In genomic region chr11:89065297-89065696, GRCm38 (mm10) we compare ENCODE assay signal across 13 mouse cellular contexts. TPM values are rescaled to one million over a fixed set of nuclear protein-coding genes. Genes with fewer than 3 reads are reported as not detected.
A peak's percentile ranks its signal among the peaks of the same experiment; 100 is the strongest.
DNase-seq lines count a peak whose midpoint lies in the region; ATAC-seq lines count a peak whose summit lies in the region.
"Had no signal": no experiment of that assay in that cellular context is flagged by ENCODE, and none has a peak within 500 bp of the region (broad histone marks: within the 10 kb centered on the region; RNA-seq: fewer than 3 reads in every experiment).

No protein-coding gene starts in this region.

- peak; percentile 30 for DNase-seq in hindbrain, embryonic 11.5 days (ENCODE audit: low spot score)
- DNase-seq in hindbrain, embryonic 14.5 days (ENCODE audit: low spot score), result no peak
- DNase-seq in spleen, postnatal 10 days (ENCODE audit: low spot score in 2 of 2), result peak; percentile 46 to 74
- DNase-seq in spleen, postnatal 36 days (ENCODE audit: low spot score in 2 of 2), result no peak
- peak; percentile 72 for DNase-seq in induced T-regulatory cell, adult 2 months (ENCODE audit: low read depth)
- DNase-seq in urinary bladder, adult 2 months (ENCODE audit: low spot score), result no peak
- no peak for DNase-seq in Muller cell, postnatal 12 days (ENCODE audit: inconsistent ontology term)
- DNase-seq in kidney, postnatal 14 days, result no peak
- DNase-seq: cerebellum, adult 8-10 months; right cerebral cortex, postnatal 25 days had no signal

- H3K4me1 ChIP-seq in hindbrain, embryonic 11.5 days (replicated peaks; ENCODE audit: control insufficient read depth, insufficient read depth, low read length), result no peaks in the 10 kb centered on the region
- H3K4me1 ChIP-seq in hindbrain, embryonic 14.5 days (replicated peaks; ENCODE audit: control insufficient read depth, insufficient read depth, low read length), result no peaks in the 10 kb centered on the region
- H3K4me1 ChIP-seq: limb, embryonic 12.5 days had no signal

- 97% methylated on average over 3 of the region's 3 CpGs for WGBS in hindbrain, embryonic 11.5 days
- 98% methylated on average over 3 of the region's 3 CpGs for WGBS in hindbrain, embryonic 14.5 days

- H3K9ac ChIP-seq in hindbrain, embryonic 11.5 days (ENCODE audit: low read depth, low read length), result no peak overlapping the region
- H3K9ac ChIP-seq in hindbrain, embryonic 14.5 days, result no peak overlapping the region
- H3K9ac ChIP-seq: limb, embryonic 12.5 days had no signal

- no peaks in the 10 kb centered on the region for H3K9me3 ChIP-seq in hindbrain, embryonic 11.5 days (ENCODE audit: control insufficient read depth, low read length)
- H3K9me3 ChIP-seq in hindbrain, embryonic 14.5 days (ENCODE audit: control insufficient read depth, low read length), result no peaks in the 10 kb centered on the region
- H3K9me3 ChIP-seq: heart, embryonic 10.5 days; limb, embryonic 12.5 days had no signal

- ATAC-seq in hindbrain, embryonic 11.5 days (ENCODE audit: low FRiP score), result no peak
- no peak for ATAC-seq in hindbrain, embryonic 14.5 days (ENCODE audit: low FRiP score)

- H3K27ac ChIP-seq in hindbrain, embryonic 11.5 days (ENCODE audit: low read depth, low read length), result no peak overlapping the region
- H3K27ac ChIP-seq in hindbrain, embryonic 14.5 days, result no peak overlapping the region
- H3K27ac ChIP-seq: heart, embryonic 10.5 days; limb, embryonic 12.5 days had no signal

- H3K36me3 ChIP-seq in hindbrain, embryonic 11.5 days (ENCODE audit: control insufficient read depth, insufficient read depth, low read length), result no peaks in the 10 kb centered on the region
- H3K36me3 ChIP-seq in hindbrain, embryonic 14.5 days (replicated peaks; ENCODE audit: control insufficient read depth, insufficient read depth), result no peaks in the 10 kb centered on the region
- H3K36me3 ChIP-seq: heart, embryonic 10.5 days; limb, embryonic 12.5 days had no signal

- H3K4me2 ChIP-seq in hindbrain, embryonic 11.5 days (replicated peaks; ENCODE audit: low read depth, low read length), result no peak overlapping the region
- no peak overlapping the region for H3K4me2 ChIP-seq in hindbrain, embryonic 14.5 days (replicated peaks)
- H3K4me2 ChIP-seq: limb, embryonic 12.5 days had no signal

- no peak overlapping the region for H3K4me3 ChIP-seq in hindbrain, embryonic 11.5 days (ENCODE audit: low read depth, low read length)
- H3K4me3 ChIP-seq in hindbrain, embryonic 14.5 days (replicated peaks; ENCODE audit: low read length), result no peak overlapping the region
- H3K4me3 ChIP-seq: heart, embryonic 10.5 days; limb, embryonic 12.5 days had no signal

- no peaks in the 10 kb centered on the region for H3K27me3 ChIP-seq in hindbrain, embryonic 11.5 days (ENCODE audit: control insufficient read depth, insufficient read depth, low read length)
- H3K27me3 ChIP-seq in hindbrain, embryonic 14.5 days (ENCODE audit: control insufficient read depth, insufficient read depth, low read length), result no peaks in the 10 kb centered on the region

RNA-seq across cellular contexts. Expression of gene Dgke, which starts 1.4 kb away (rescaled TPM):
- 4.1 and 5.2 TPM in 2 replicates for polyA plus RNA-seq in hindbrain, embryonic 11.5 days (2014; fragmentation: Nextera tagmentation; extraction: Ambion mirVana)
- polyA plus RNA-seq in hindbrain, embryonic 14.5 days (2014; fragmentation: Nextera tagmentation; extraction: Ambion mirVana), result 16.3 and 16.7 TPM in 2 replicates
- 5.7 and 6.4 TPM in 2 replicates for polyA plus RNA-seq in urinary bladder, adult 2 months (2012; rRNA removed)

RNA-seq across cellular contexts. Expression of gene Gm525, which starts 8.3 kb away (rescaled TPM):
- polyA plus RNA-seq in hindbrain, embryonic 11.5 days (2014; fragmentation: Nextera tagmentation; extraction: Ambion mirVana), result not detected in 2 replicates
- not detected in 2 replicates for polyA plus RNA-seq in hindbrain, embryonic 14.5 days (2014; fragmentation: Nextera tagmentation; extraction: Ambion mirVana)
- polyA plus RNA-seq in urinary bladder, adult 2 months (2012; rRNA removed), result 0.18 and 0.72 TPM in 2 replicates
- polyA plus RNA-seq: heart, embryonic 10.5 days; kidney, embryonic 14.5 days had no signal

Comparison
In these comparisons a context has a peak if more than half of its experiments do, and no peak if none do; other contexts are left out.
1. DNase-seq: peak in hindbrain, embryonic 11.5 days (single experiment), spleen, postnatal 10 days (2 of 2) and induced T-regulatory cell, adult 2 months (single experiment); none in hindbrain, embryonic 14.5 days (single experiment), spleen, postnatal 36 days (0 of 2), urinary bladder, adult 2 months (single experiment), Muller cell, postnatal 12 days (single experiment) and kidney, postnatal 14 days (single experiment).